Mouse (Mus musculus): ENCODE results near the gene Timm9.
"Not testable (repeated sequence)": the region's sequence is repeated elsewhere in the genome, so short reads cannot be mapped to it uniquely, and the experiment has no call there.

The Timm9 gene

DNA sequence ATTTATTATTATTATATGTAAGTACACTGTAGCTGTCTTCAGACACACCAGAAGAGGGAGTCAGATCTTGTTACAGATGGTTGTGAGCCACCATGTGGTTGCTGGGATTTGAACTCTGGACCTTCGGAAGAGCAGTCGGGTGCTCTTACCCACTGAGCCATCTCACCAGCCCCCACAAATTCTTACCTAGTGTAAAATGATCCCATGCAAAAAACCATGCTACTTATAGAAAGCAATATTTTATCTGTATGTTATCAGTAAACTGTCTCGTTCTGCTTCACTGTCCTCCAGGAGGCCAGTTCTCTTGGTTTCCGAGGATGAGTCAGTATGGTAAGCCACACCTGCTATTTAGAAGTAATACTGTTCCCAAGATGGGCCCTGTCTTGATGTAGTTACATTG lies 32.2 kb downstream of the Timm9 start:
- not testable (repeated sequence) for DNase-seq (ENCODE audit: low spot score)

DNA sequence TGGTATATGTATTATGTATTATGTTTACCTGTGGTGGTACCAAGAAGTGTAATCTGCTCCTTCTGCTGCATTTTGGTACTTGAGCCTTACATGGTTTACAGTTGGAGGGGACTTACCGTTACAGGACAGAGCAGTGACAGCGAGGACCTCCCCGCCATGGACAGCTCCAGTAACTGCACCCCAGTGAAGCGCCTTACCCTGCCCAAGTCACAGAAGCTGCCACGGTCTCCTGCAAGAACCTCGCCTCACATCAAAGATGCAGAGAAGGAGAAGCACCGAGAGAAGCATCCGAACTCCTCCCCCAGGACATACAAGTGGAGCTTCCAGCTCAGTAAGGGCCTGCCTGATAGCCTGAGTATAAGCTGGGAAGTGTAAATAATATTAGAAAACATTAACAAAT lies 50.2 kb downstream of the Timm9 start:
- DNase-seq (ENCODE audit: low spot score) = no peak

Data from embryo, embryonic 10.5 days (tissue).